Mouse (Mus musculus): ENCODE data around the gene Src.

GRCm38 (mm10) chr2:157436496-157436895 is 18.3 kb downstream of the Src start:
- TF ChIP-seq POLR2A (IDR thresholded peaks at IDR 0.05; ENCODE audit: borderline replicate concordance, extremely low read depth, insufficient read depth, insufficient read length, poor library complexity, severe bottlenecking) (no peak), CTCF (IDR thresholded peaks at IDR 0.05; ENCODE audit: borderline replicate concordance, extremely low read depth, insufficient read depth, insufficient read length) (no peak)
